Comparison of ENCODE assay signal across 10 mouse cellular contexts in genomic region chr5:149538531-149538930, GRCm38 (mm10). TPM values are rescaled to one million over a fixed set of nuclear protein-coding genes. Genes with fewer than 3 reads are reported as not detected.
DNase-seq lines count a peak whose midpoint lies in the region; ATAC-seq lines count a peak whose summit lies in the region.
"Had no signal": no experiment of that assay in that cellular context is flagged by ENCODE, and none has a peak within 500 bp of the region (broad histone marks: within the 10 kb centered on the region; RNA-seq: fewer than 3 reads in every experiment).

No protein-coding gene starts in this region.

- 49% methylated on average over 8 of the region's 8 CpGs for WGBS in kidney, embryonic 16.5 days
- WGBS in kidney, embryonic 14.5 days = 46% methylated on average over 8 of the region's 8 CpGs
- WGBS in embryonic facial prominence, embryonic 12.5 days = 56% methylated on average over 8 of the region's 8 CpGs
- 78% methylated on average over 8 of the region's 8 CpGs for WGBS in midbrain, embryonic 14.5 days

- H3K4me1 ChIP-seq in kidney, embryonic 16.5 days (ENCODE audit: insufficient read depth, low read length) = peaks cover 8% of the 10 kb centered on the region
- H3K4me1 ChIP-seq in kidney, embryonic 14.5 days (ENCODE audit: control insufficient read depth, insufficient read depth, low read length) = peaks cover 5% of the 10 kb centered on the region; the same call in 1 of the 2 replicates
- H3K4me1 ChIP-seq in embryonic facial prominence, embryonic 12.5 days = peaks cover 11% of the 10 kb centered on the region
- peaks cover 8% of the 10 kb centered on the region for H3K4me1 ChIP-seq in midbrain, embryonic 14.5 days (ENCODE audit: control insufficient read depth, insufficient read depth, low read length)

- no peak overlapping the region for H3K27ac ChIP-seq in kidney, embryonic 16.5 days (ENCODE audit: low read length)
- no peak overlapping the region for H3K27ac ChIP-seq in kidney, embryonic 14.5 days (ENCODE audit: low read depth, low read length)
- H3K27ac ChIP-seq in embryonic facial prominence, embryonic 12.5 days = peak overlapping the region; percentile 42; the same call in 1 of the 2 replicates
- H3K27ac ChIP-seq in midbrain, embryonic 14.5 days (replicated peaks; ENCODE audit: low read depth, low read length) = peak overlapping the region; percentile 46; the same call in 1 of the 2 replicates
- H3K27ac ChIP-seq: liver, embryonic 14.5 days had no signal

- DNase-seq in heart, postnatal 14 days = peak; percentile 8 to 34
- no peak for DNase-seq in midbrain, embryonic 14.5 days
- no peak for DNase-seq in MN1 (ENCODE audit: low spot score)
- no peak for DNase-seq in natural killer cell, adult 2 months (ENCODE audit: low spot score in 2 of 2)
- DNase-seq in gastrocnemius, postnatal 14 days = no peak
- DNase-seq: gastrocnemius, postnatal 10 days had no signal

- peak overlapping the region; percentile 35; the same call in 1 of the 2 replicates for H3K4me2 ChIP-seq in kidney, embryonic 16.5 days (replicated peaks; ENCODE audit: low read depth, low read length)
- H3K4me2 ChIP-seq in kidney, embryonic 14.5 days (replicated peaks; ENCODE audit: low read depth, low read length) = no peak overlapping the region
- peak overlapping the region; percentile 38 for H3K4me2 ChIP-seq in embryonic facial prominence, embryonic 12.5 days (replicated peaks)
- H3K4me2 ChIP-seq in midbrain, embryonic 14.5 days (ENCODE audit: low read length) = no peak overlapping the region

- H3K36me3 ChIP-seq in kidney, embryonic 16.5 days (ENCODE audit: insufficient read depth, low read length) = no peaks in the 10 kb centered on the region
- no peaks in the 10 kb centered on the region for H3K36me3 ChIP-seq in kidney, embryonic 14.5 days (ENCODE audit: control insufficient read depth, insufficient read depth, low read length)
- H3K36me3 ChIP-seq in embryonic facial prominence, embryonic 12.5 days = no peaks in the 10 kb centered on the region
- H3K36me3 ChIP-seq in midbrain, embryonic 14.5 days (ENCODE audit: control insufficient read depth, insufficient read depth, low read length) = no peaks in the 10 kb centered on the region

- H3K4me3 ChIP-seq in kidney, embryonic 16.5 days (ENCODE audit: low read length) = no peak overlapping the region
- H3K4me3 ChIP-seq in kidney, embryonic 14.5 days (ENCODE audit: low read length) = no peak overlapping the region
- H3K4me3 ChIP-seq in embryonic facial prominence, embryonic 12.5 days = no peak overlapping the region
- no peak overlapping the region for H3K4me3 ChIP-seq in midbrain, embryonic 14.5 days (replicated peaks; ENCODE audit: low read depth, low read length)

- no peak overlapping the region for H3K9ac ChIP-seq in kidney, embryonic 16.5 days (replicated peaks; ENCODE audit: low read length)
- no peak overlapping the region for H3K9ac ChIP-seq in kidney, embryonic 14.5 days (ENCODE audit: low read depth, low read length)
- H3K9ac ChIP-seq in embryonic facial prominence, embryonic 12.5 days = no peak overlapping the region
- H3K9ac ChIP-seq in midbrain, embryonic 14.5 days (replicated peaks; ENCODE audit: low read length) = no peak overlapping the region
- H3K9ac ChIP-seq: liver, embryonic 14.5 days had no signal

- intact Hi-C loops in heart, postnatal 14 days (cut with DNase I) = no loop called here
- intact Hi-C loops in gastrocnemius, postnatal 14 days (cut with DNase I; ENCODE audit: low total_unique reads) = no loop called here

- ATAC-seq in kidney, embryonic 16.5 days (ENCODE audit: low FRiP score, low TSS enrichment) = no peak
- no peak for ATAC-seq in kidney, embryonic 14.5 days (ENCODE audit: low FRiP score, low TSS enrichment)
- ATAC-seq in embryonic facial prominence, embryonic 12.5 days (ENCODE audit: insufficient number of reproducible peaks, insufficient read depth, low FRiP score, low TSS enrichment) = no peak
- no peak for ATAC-seq in midbrain, embryonic 14.5 days (ENCODE audit: low FRiP score, low TSS enrichment)

- H3K9me3 ChIP-seq in kidney, embryonic 16.5 days (ENCODE audit: low read length) = no peaks in the 10 kb centered on the region
- H3K9me3 ChIP-seq in kidney, embryonic 14.5 days (ENCODE audit: control insufficient read depth, low read length) = no peaks in the 10 kb centered on the region
- H3K9me3 ChIP-seq in embryonic facial prominence, embryonic 12.5 days = no peaks in the 10 kb centered on the region
- no peaks in the 10 kb centered on the region for H3K9me3 ChIP-seq in midbrain, embryonic 14.5 days (ENCODE audit: control insufficient read depth, low read length)

- H3K27me3 ChIP-seq in kidney, embryonic 16.5 days (ENCODE audit: insufficient read depth, low read length) = no peaks in the 10 kb centered on the region
- no peaks in the 10 kb centered on the region for H3K27me3 ChIP-seq in kidney, embryonic 14.5 days (ENCODE audit: control insufficient read depth, insufficient read depth, low read length)
- H3K27me3 ChIP-seq in embryonic facial prominence, embryonic 12.5 days = no peaks in the 10 kb centered on the region
- no peaks in the 10 kb centered on the region for H3K27me3 ChIP-seq in midbrain, embryonic 14.5 days (ENCODE audit: control insufficient read depth, insufficient read depth, low read length)

RNA-seq across cellular contexts. Expression of gene Wdr95, which starts 10.1 kb away (rescaled TPM):
- polyA plus RNA-seq in kidney, embryonic 16.5 days (2015; fragmentation: Nextera tagmentation; extraction: Ambion mirVana) = not detected in 2 replicates
- polyA plus RNA-seq in kidney, embryonic 14.5 days (2014; fragmentation: Nextera tagmentation; extraction: Ambion mirVana) = not detected in 2 replicates
- 0.08 TPM in 1 of 2 replicates, not detected in the other for polyA plus RNA-seq in embryonic facial prominence, embryonic 12.5 days (2016; fragmentation: Nextera tagmentation; extraction: Ambion mirVana)
- not detected for total RNA-seq in heart, postnatal 14 days (2021)
- polyA plus RNA-seq in midbrain, embryonic 14.5 days (2014; fragmentation: Nextera tagmentation; extraction: Ambion mirVana) = 0.30 TPM in 1 of 2 replicates, not detected in the other
- total RNA-seq in gastrocnemius, postnatal 14 days (2021) = not detected
- polyA plus RNA-seq: liver, embryonic 14.5 days had no signal

Comparison
In these comparisons a context has a peak if more than half of its experiments do, and no peak if none do; other contexts are left out.
1. H3K4me2 ChIP-seq: peak in kidney, embryonic 16.5 days (single experiment) and embryonic facial prominence, embryonic 12.5 days (single experiment); none in kidney, embryonic 14.5 days (single experiment) and midbrain, embryonic 14.5 days (single experiment).
2. H3K27ac ChIP-seq: peak in embryonic facial prominence, embryonic 12.5 days (single experiment) and midbrain, embryonic 14.5 days (single experiment); none in kidney, embryonic 16.5 days (single experiment) and kidney, embryonic 14.5 days (single experiment).
3. DNase-seq: peak in heart, postnatal 14 days (2 of 2); none in midbrain, embryonic 14.5 days (single experiment), MN1 (single experiment), natural killer cell, adult 2 months (0 of 2) and gastrocnemius, postnatal 14 days (single experiment).